Mouse (Mus musculus) MEL (cell line): Measurements from ENCODE around the gene Atp6v1e1. TPM values are rescaled to one million over a fixed set of nuclear protein-coding genes. Genes with fewer than 3 reads are reported as not detected.

Experiments used
- DNase-seq: peaks from one replicate; pipeline ENCODE4 v3.0.0; 2011; ENCODE audit warnings: low read depth, low spot score
- H3K27ac ChIP-seq: 2 replicates; pipeline ENCODE4 v1.5.1; 2012; ENCODE audit warnings: low read depth, mild to moderate bottlenecking, control low read depth, low read length, moderate library complexity; ENCODE audit not compliant: control insufficient read depth
- H3K27me3 ChIP-seq, 2 experiments: fragments of 150-350 bp in 1 of 2; sonication (generic) in 1 of 2; 2 replicates each; pipeline ENCODE4 v1.6.1; 2012; ENCODE audit warnings: low read length in 2 of 2, mild to moderate bottlenecking in 2 of 2, improper control_type of control experiment in 1 of 2, moderate library complexity in 1 of 2; ENCODE audit not compliant: insufficient read depth in 2 of 2, control insufficient read depth in 1 of 2
- H3K36me3 ChIP-seq, 2 experiments: 2 replicates each; pipeline ENCODE4 v1.6.1; 2012 to 2014; ENCODE audit warnings: low read length in 2 of 2, improper control_type of control experiment in 1 of 2, inconsistent platforms in 1 of 2, mild to moderate bottlenecking in 1 of 2; ENCODE audit not compliant: insufficient read depth in 2 of 2, control insufficient read depth in 1 of 2
- H3K4me1 ChIP-seq, 2 experiments: fragments of 150-350 bp in 1 of 2; sonication (generic) in 1 of 2; 2 replicates each; pipeline ENCODE4 v1.6.1; 2012; ENCODE audit warnings: low read length in 2 of 2, improper control_type of control experiment in 1 of 2, mild to moderate bottlenecking in 1 of 2; ENCODE audit not compliant: insufficient read depth in 2 of 2, control insufficient read depth in 1 of 2
- H3K4me3 ChIP-seq, 2 experiments: fragments of 150-350 bp in 1 of 2; sonication (generic) in 1 of 2; 2 replicates each; pipeline ENCODE4 v1.5.1; 2012; ENCODE audit warnings: low read depth in 2 of 2, low read length in 2 of 2, mild to moderate bottlenecking in 2 of 2, moderate library complexity in 2 of 2, control low read depth in 1 of 2, improper control_type of control experiment in 1 of 2; ENCODE audit not compliant: control insufficient read depth in 1 of 2, insufficient read depth in 1 of 2
- H3K79me2 ChIP-seq: 2 replicates; pipeline ENCODE4 v1.6.1; 2012; ENCODE audit warnings: mild to moderate bottlenecking, low read length, moderate library complexity; ENCODE audit not compliant: control insufficient read depth, poor library complexity, insufficient read depth
- H3K9ac ChIP-seq: 2 replicates; pipeline ENCODE4 v1.6.1; 2012; ENCODE audit warnings: low read depth, mild to moderate bottlenecking, control low read depth, low read length, moderate library complexity; ENCODE audit not compliant: control insufficient read depth, poor library complexity, severe bottlenecking
- H3K9me3 ChIP-seq: fragments of 150-350 bp; sonication (generic); replicated peaks from 2 replicates; pipeline ENCODE4 v1.6.1; 2012; ENCODE audit warnings: mild to moderate bottlenecking, low read length, improper control_type of control experiment, moderate library complexity; ENCODE audit not compliant: insufficient read depth
- BHLHE40 ChIP-seq: IDR thresholded peaks from 2 replicates; pipeline ENCODE4 v1.6.1; 2012; ENCODE audit warnings: low read depth, mild to moderate bottlenecking, inconsistent platforms, low read length, improper control_type of control experiment, borderline replicate concordance
- CHD1 ChIP-seq: IDR thresholded peaks from 2 replicates; pipeline ENCODE4 v1.6.1; 2012; ENCODE audit warnings: low read depth, mild to moderate bottlenecking, inconsistent platforms, low read length, improper control_type of control experiment
- E2F4 ChIP-seq: IDR thresholded peaks from 2 replicates; pipeline ENCODE4 v1.6.1; 2011; ENCODE audit warnings: low read depth, low read length, improper control_type of control experiment, borderline replicate concordance
- ELF1 ChIP-seq: IDR thresholded peaks from 2 replicates; pipeline ENCODE4 v1.6.1; 2014; ENCODE audit warnings: low read depth, mild to moderate bottlenecking, inconsistent platforms, low read length, improper control_type of control experiment, moderate library complexity
- EP300 ChIP-seq, 2 experiments: IDR thresholded peaks; 2 replicates each; pipeline ENCODE4 v1.6.1; 2011; ENCODE audit warnings: improper control_type of control experiment in 2 of 2, low read length in 2 of 2, low read depth in 1 of 2, mild to moderate bottlenecking in 1 of 2
- ETS1 ChIP-seq: IDR thresholded peaks from 2 replicates; pipeline ENCODE4 v1.6.1; 2012; ENCODE audit warnings: low read depth, mild to moderate bottlenecking, inconsistent platforms, low read length, improper control_type of control experiment, moderate library complexity
- GABPA ChIP-seq: IDR thresholded peaks from 2 replicates; pipeline ENCODE4 v1.6.1; 2012; ENCODE audit warnings: low read depth, mild to moderate bottlenecking, inconsistent platforms, low read length, improper control_type of control experiment, moderate library complexity
- GATA1 ChIP-seq: IDR thresholded peaks from 2 replicates; pipeline ENCODE4 v1.6.1; 2011; ENCODE audit warnings: low read depth, low read length, improper control_type of control experiment
- HCFC1 ChIP-seq: IDR thresholded peaks from 2 replicates; pipeline ENCODE4 v1.6.1; 2012; ENCODE audit warnings: low read depth, mild to moderate bottlenecking, inconsistent platforms, low read length, improper control_type of control experiment, moderate library complexity
- MAFK ChIP-seq: IDR thresholded peaks from 2 replicates; pipeline ENCODE4 v1.6.1; 2011; ENCODE audit warnings: low read depth, mild to moderate bottlenecking, low read length, improper control_type of control experiment, borderline replicate concordance
- MAZ ChIP-seq: IDR thresholded peaks from 2 replicates; pipeline ENCODE4 v1.6.1; 2012; ENCODE audit warnings: low read depth, mild to moderate bottlenecking, inconsistent platforms, low read length, improper control_type of control experiment
- MYB ChIP-seq: IDR thresholded peaks from 2 replicates; pipeline ENCODE4 v1.6.1; 2011; ENCODE audit warnings: mild to moderate bottlenecking, low read depth, low read length, improper control_type of control experiment
- MYC ChIP-seq: IDR thresholded peaks from 2 replicates; pipeline ENCODE4 v1.6.1; 2011; ENCODE audit warnings: low read depth, mild to moderate bottlenecking, low read length, improper control_type of control experiment, moderate library complexity
- NELFE ChIP-seq: IDR thresholded peaks from 2 replicates; pipeline ENCODE4 v1.6.1; 2011; ENCODE audit warnings: low read depth, low read length, improper control_type of control experiment
- POLR2A ChIP-seq, 2 experiments: IDR thresholded peaks; 2 replicates each; pipeline ENCODE4 v1.6.1; 2011 to 2012; ENCODE audit warnings: low read length in 2 of 2, mild to moderate bottlenecking in 2 of 2, control low read depth in 1 of 2, improper control_type of control experiment in 1 of 2, low read depth in 1 of 2, moderate library complexity in 1 of 2; ENCODE audit not compliant: control insufficient read depth in 1 of 2, insufficient read depth in 1 of 2, poor library complexity in 1 of 2
- POLR2AphosphoS2 ChIP-seq: IDR thresholded peaks from 2 replicates; pipeline ENCODE4 v1.6.1; 2011; ENCODE audit warnings: low read length, improper control_type of control experiment
- RCOR1 ChIP-seq: IDR thresholded peaks from 2 replicates; pipeline ENCODE4 v1.6.1; 2012; ENCODE audit warnings: low read depth, mild to moderate bottlenecking, inconsistent platforms, low read length, improper control_type of control experiment
- SIN3A ChIP-seq: IDR thresholded peaks from 2 replicates; pipeline ENCODE4 v1.6.1; 2012; ENCODE audit warnings: low read length, improper control_type of control experiment, inconsistent platforms
- SMC3 ChIP-seq: IDR thresholded peaks from 2 replicates; pipeline ENCODE4 v1.6.1; 2011; ENCODE audit warnings: low read depth, low read length, improper control_type of control experiment
- TAL1 ChIP-seq: IDR thresholded peaks from 2 replicates; pipeline ENCODE4 v1.6.1; 2012; ENCODE audit warnings: mild to moderate bottlenecking, inconsistent platforms, low read length, moderate library complexity, mixed read lengths
- TBP ChIP-seq: IDR thresholded peaks from 2 replicates; pipeline ENCODE4 v1.8.0; 2011; ENCODE audit warnings: low read depth, low read length, improper control_type of control experiment
- TCF12 ChIP-seq: IDR thresholded peaks from 2 replicates; pipeline ENCODE4 v1.6.1; 2014; ENCODE audit warnings: low read depth, mild to moderate bottlenecking, inconsistent platforms, low read length, improper control_type of control experiment, moderate library complexity
- USF1 ChIP-seq: IDR thresholded peaks from 2 replicates; pipeline ENCODE4 v1.6.1; 2014; ENCODE audit warnings: low read depth, mild to moderate bottlenecking, inconsistent platforms, low read length, improper control_type of control experiment, moderate library complexity
- ZC3H11A ChIP-seq: IDR thresholded peaks from 2 replicates; pipeline ENCODE4 v1.6.1; 2012; ENCODE audit warnings: low read depth, mild to moderate bottlenecking, inconsistent platforms, low read length, improper control_type of control experiment
- ZNF384 ChIP-seq: IDR thresholded peaks from 2 replicates; pipeline ENCODE4 v1.6.1; 2012; ENCODE audit warnings: low read depth, mild to moderate bottlenecking, inconsistent platforms, low read length, improper control_type of control experiment
- polyA plus RNA-seq, 2 experiments: library from polyadenylated mRNA; stranded (reverse) in 1 of 2; unstranded in 1 of 2; fragments of >175 nt in 1 of 2; fragments of >200 nt in 1 of 2; gene quantifications; 2 replicates each; pipeline versions ENCODE4 v1.2.1 to v1.2.4; 2012; ENCODE audit warnings: low replicate concordance in 2 of 2, low read depth in 1 of 2; ENCODE audit not compliant: insufficient read length in 2 of 2, insufficient read depth in 1 of 2, missing spikeins in 1 of 2
- total RNA-seq: library from RNA; depleted of rRNA; stranded (reverse); fragments of 300-350 nt; gene quantifications from 2 replicates; pipeline ENCODE4 v1.2.3, GENCODE M21; 2012

Gene Atp6v1e1
- total and polyA plus RNA-seq, 3 experiments, result 123 to 129 TPM; not detected in 1

DNA sequence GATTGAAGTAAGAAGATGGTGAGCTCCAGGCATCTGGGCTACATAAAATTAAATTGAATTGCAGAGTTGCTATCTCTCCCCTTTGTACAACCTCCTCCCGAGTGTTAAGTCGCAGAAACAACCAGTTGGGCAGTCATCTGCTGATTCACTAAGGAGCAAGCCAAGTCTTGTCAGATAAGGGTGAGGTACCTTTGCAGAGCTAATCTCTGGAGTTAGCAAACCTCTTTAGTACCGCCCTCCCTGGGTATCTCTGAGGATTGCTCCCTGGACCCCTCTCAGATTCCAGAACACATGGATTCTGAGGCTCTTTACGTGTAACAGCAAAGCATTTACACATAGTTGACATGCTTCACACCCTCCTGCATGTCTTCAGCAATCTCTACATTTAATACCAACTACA, 9.5 kb upstream of the Atp6v1e1 start:
- TF ChIP-seq CHD1 (0 out of 2 replicates have a peak, but pooled peaks have one; percentile 21), MAZ (0 out of 2 replicates have a peak, but pooled peaks have one; percentile 69), RCOR1 (peak; percentile 79; the same call in 1 of the 2 replicates), GATA1 (peak; percentile 86), MYB (no peak; the same call in 1 of the 2 replicates), E2F4 (no peak), GABPA (peak; percentile 66), NELFE (no peak), EP300 (IDR thresholded peaks at IDR 0.05; ENCODE audit: low read depth in 1 of 2, low read length in 2 of 2) (peak; percentile 71 to 86), TBP (peak; percentile 66; the same call in 1 of the 2 replicates), TCF12 (peak; percentile 80), BHLHE40 (no peak), POLR2AphosphoS2 (no peak), SIN3A (peak; percentile 73), ZC3H11A (no peak), MYC (0 out of 2 replicates have a peak, but pooled peaks have one; percentile 31), MAFK (0 out of 2 replicates have a peak, but pooled peaks have one; percentile 23), ZNF384 (peak; percentile 74), SMC3 (no peak), TAL1 (peak; percentile 21; the same call in 1 of the 2 replicates), ETS1 (peak; percentile 92), HCFC1 (no peak), POLR2A (IDR thresholded peaks at IDR 0.05; ENCODE audit: control insufficient read depth in 1 of 2, insufficient read depth in 1 of 2, low read depth in 1 of 2, low read length in 2 of 2, poor library complexity in 1 of 2) (peak in 1 of 2 experiments; percentile 35; a peak in 1 of 4 replicates), USF1 (no peak), ELF1 (no peak)
- peak overlapping the region; percentile 99 for H3K27ac ChIP-seq
- peak overlapping the region in 1 of 2 experiments; percentile 3; a peak in 2 of 4 replicates for H3K4me3 ChIP-seq
- H3K79me2 ChIP-seq, result peaks cover 12% of the 10 kb centered on the region
- H3K9me3 ChIP-seq, result no peaks in the 10 kb centered on the region
- peak; percentile 84 for DNase-seq
- H3K36me3 ChIP-seq, result peaks cover 0 to 40% of the 10 kb centered on the region in 2 experiments; a peak in 2 of 4 replicates
- H3K4me1 ChIP-seq, result peaks cover 28 to 34% of the 10 kb centered on the region in 2 experiments
- no peak overlapping the region for H3K9ac ChIP-seq
- no peaks in the 10 kb centered on the region for H3K27me3 ChIP-seq
